Mouse (Mus musculus) T-helper 1 cell (primary cell): Measurements from ENCODE around the gene Rprml.
"Not testable (repeated sequence)": the region's sequence is repeated elsewhere in the genome, so short reads cannot be mapped to it uniquely, and the experiment has no call there.

Experiments
- in situ Hi-C: fragments of 300-600 bp; cut with MboI, MseI; formaldehyde crosslinking; loops from one replicate; pipeline ENCODE4 v1.15.1; 2025; ENCODE audit warnings: high pct_unique_total_duplicates

The Rprml gene

GRCm38 (mm10) chr11:103663119-103663518 lies 13.7 kb downstream of the Rprml start:
- in situ Hi-C loops = no loop called here

GRCm38 (mm10) chr11:103665695-103666094 lies 16.3 kb downstream of the Rprml start:
- in situ Hi-C loops = no loop called here

DNA sequence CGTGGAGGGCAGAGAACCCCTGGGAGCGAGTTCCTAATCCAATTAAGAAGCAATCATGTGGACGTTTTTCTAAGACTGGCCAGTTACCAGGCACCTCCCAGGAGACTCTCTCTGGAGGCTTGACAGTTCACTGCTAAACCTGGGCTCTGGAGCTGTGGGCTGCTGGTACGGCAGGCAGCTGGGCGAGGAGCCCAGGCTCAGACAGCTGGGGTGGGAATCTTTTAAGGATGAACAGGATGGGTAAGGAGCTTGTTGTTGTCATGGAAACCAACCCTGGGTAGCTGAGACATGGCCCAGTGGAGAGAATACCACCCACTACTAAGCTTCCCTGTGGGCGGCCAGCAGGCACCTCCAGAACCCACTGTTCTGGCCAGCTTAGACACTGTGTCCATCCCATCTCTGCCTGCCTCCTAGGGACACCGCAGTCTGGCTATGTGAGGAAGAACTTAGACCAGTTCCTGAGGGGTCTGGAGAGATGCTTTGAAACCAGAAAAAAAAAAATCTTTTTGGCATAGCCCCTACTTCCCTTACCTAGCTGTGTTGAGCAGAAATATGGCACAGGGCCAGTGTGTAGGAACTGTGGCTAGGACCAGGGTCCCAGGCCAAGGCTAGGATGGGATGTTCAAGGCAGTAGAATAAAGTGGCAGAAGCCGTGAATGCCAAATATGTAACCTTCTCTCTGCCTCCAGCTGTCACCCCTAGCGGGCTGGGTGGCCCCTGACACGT lies 17.0 kb downstream of the Rprml start:
- in situ Hi-C loops = no loop called here

DNA sequence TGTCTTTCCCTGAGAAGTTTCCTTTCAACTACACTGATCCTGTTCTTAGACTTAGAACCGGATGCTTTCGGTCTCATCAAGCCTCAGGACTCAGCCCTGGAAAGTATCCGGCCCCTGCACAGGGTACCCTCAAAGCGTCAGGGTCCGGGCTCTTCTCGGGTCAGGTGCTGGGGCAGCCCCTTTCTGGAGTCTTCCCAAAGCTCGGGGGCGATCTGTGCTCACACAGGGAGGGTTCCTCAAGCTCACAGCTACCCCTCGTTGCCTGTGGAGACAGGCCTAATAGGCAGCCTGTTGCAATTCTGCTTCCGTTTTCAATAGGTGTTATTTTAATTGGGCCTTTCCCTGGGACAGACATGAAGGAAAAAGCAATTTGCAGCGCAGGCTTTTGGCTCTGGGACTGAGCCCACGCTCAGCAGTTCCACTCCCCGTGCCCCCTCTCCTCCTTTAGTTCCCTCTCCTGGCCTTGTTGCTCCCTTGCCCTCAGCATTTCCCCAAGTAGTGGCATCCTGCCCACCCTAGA lies 17.6 kb downstream of the Rprml start:
- in situ Hi-C loops = no loop called here

- in situ Hi-C loops = no loop called here
These were observed 26.2 kb downstream of the Rprml start for GRCm38 (mm10) chr11:103675556-103675955.

DNA sequence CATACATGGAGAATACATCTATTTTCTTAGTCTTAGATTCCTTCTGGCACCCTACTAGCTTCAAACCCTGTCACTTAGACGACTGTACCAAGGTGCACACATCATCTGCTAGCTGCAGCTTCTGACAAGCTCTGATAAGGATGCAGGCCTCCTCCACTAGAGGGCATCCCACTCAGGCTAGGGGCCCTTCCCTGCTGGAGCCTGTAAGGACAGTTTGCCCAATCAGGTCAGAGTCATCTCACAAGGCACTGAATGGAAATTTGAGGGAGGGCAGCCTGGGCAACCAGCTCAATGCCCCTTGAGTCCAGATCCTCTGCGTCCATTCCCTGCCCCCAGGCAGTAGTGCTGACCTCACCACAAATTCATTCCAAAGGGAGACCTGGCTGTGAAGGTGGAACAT lies 27.7 kb downstream of the Rprml start:
- in situ Hi-C loops = not testable (repeated sequence)

DNA sequence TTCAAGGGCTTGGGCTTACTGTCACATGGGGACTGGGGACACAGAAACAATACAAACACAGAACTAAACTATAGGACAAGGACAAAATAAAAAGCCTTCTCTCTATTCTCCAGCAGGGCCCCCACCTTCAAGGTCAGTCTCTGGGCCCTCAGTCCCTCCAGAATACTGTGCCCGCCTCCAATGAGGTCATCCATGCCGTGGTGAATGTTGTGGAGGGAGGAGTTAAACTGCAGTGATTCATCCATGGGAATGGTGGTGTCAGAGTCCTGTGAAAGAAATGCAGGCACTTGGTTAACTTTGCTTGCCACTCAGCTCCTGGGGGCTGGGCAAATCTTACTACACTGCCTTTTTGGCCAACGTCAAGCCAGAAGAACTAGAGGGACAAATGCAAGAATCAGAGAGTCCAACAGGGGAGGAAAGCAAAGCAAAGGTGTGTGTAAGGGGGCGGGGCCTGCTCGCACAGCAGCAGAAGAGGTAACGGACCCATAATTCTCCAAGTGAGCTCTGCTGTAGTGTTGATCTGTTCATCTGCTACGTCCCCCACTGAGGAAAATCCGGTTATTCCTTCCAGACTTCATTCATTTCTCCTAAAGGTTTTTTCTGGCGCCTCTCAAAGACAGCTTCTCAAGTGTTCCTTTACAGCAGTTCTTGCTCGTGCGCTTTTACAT lies 34.4 kb downstream of the Rprml start:
- in situ Hi-C loops = loop anchor here (5.0 kb wide), 1 partner anchor 986 kb away; the partner anchor contains the start of gene Ccdc43

GRCm38 (mm10) chr11:103685261-103685736 lies 35.9 kb downstream of the Rprml start:
- in situ Hi-C loops = no loop called here

DNA sequence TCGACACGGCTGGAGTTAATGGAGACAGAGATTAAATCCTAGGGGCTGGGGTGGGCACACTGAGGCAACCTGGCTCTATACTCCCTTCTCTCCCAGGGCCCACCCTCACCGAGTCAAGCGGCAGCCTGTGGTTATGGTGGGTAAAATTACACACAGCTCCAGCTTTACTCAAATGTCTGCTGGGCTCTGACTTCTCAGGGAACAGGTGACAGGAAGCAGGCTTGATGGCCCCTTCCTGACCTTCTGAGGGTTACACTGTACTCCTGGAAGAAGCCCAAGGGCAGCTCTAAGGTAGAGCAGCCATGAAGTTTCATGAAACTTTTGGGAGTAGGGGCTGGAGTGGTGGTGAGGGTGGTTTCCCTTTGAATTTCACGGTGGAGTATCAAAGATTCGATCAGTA lies 37.3 kb downstream of the Rprml start:
- in situ Hi-C loops = no loop called here

DNA sequence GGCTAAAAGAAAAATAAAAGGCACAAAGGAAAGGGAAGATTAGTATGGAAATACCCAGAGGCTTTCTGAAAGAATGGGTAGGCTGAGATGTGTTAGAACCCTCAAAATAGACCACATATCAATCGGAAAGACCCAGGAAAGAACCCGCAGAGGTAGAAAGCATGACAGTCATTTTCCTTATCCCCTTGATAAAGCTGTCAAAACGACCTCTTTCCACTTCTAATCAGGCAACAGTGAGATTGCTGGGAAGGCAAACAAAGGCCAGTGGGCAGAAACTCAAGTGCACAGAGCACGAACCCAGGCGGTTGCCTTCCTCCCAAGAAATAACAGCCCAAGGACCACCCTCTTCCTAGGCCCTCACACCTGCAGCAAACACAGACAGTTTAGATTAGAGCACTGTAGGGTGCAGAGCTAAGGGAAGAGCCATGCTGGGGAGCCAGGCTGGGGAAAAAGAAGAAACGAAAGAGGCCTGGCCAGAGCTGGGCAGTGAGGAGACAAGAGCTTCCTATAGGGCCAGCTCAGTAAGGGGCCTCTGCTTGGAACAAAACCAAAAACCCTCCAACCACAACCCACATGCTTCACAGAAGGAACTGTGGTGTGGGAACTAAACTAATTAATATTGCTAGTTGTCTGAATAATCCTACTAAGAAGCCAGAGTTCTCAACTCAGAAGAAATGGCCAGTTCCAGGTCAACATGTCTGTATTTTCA lies 39.1 kb downstream of the Rprml start:
- in situ Hi-C loops = no loop called here

DNA sequence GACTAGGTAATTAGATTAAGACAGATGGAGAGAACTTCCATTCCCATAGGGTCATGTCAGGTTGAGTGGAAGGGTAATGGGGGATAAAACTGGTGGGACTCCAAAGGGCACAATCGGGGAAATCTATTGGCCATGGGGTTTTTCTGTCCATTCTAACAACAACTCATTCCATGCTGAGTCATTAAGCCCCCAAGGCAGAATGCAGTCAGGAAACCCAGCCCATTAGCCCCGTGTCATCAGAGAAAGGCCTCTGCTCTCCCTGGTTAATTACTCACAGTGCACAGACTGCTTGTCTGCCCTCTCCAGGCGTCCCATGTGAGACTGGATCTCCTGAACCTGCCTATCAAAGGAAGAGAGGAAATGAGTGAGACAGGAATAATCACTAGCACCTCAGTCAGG lies 39.6 kb downstream of the Rprml start:
- in situ Hi-C loops = no loop called here

GRCm38 (mm10) chr11:103691036-103691435 lies 41.7 kb downstream of the Rprml start:
- in situ Hi-C loops = no loop called here

DNA sequence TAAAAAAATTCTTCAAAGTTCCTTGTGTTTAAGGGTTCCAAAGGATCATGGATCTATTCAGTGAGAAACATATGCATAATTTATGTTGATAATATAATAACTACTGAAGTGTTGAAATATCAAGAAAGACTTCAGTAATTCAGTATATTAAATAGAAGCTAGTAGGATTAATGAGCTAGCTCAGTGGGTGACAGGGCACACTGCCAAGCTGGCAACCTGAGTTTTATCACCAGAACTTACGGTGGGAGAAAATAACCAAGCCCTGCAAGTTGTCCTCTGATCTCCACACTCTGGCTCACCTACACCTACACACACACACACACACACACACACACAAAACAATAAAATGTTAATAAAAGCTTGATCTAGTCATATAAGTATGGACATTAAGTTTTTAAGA lies 43.9 kb downstream of the Rprml start:
- in situ Hi-C loops = no loop called here

DNA sequence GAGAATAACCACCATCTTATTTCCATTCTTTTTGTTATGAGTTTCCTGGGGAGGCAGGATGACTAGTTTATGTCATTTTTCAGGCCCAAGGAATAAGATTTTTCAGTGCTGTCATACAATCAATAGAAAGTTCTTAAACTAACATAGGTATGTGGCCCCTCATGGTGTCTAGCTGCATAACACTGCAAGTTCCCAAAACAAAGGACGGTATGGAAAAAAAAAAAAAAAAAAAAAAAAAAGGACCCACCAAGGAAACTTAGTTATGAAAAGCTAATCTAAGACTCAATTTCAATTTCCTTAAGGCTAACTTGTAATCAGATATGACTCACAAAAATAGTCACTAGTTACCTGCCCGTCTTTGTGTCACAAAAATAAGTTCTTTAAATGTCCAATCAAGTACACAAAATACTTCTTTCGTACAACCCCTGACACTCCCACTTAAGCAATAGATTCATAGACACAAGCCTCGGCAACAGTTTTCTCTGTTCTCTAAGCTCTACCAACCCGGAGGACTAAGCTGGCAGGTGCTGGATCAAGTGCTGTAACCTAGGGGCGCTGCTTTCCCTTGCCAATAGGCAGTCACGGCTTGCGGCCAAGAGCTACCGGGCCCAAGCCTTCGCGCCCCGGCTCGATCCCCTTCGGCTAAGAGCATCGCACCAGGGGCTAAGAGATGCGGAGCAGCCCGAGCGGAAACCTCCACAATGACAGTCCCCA lies 47.6 kb downstream of the Rprml start:
- in situ Hi-C loops = no loop called here

GRCm38 (mm10) chr11:103697565-103698176 lies 48.3 kb downstream of the Rprml start, which contains the start of gene Gosr2:
Gene Gosr2 (minus strand): TSS chr11:103697898.
- in situ Hi-C loops = no loop called here

- in situ Hi-C loops = no loop called here
These were observed 48.9 kb downstream of the Rprml start for GRCm38 (mm10) chr11:103698226-103698625.
